Mouse (Mus musculus) embryonic facial prominence, embryonic 12.5 days (tissue): Measurements from ENCODE around the gene Bco1. TPM values are rescaled to one million over a fixed set of nuclear protein-coding genes. Genes with fewer than 3 reads are reported as not detected.

Experiments
- ATAC-seq: fragments of 200-750 bp; cut with Nextera tagmentation; 2 replicates; pipeline ENCODE4 v1.8.0; 2017; ENCODE audit not compliant: insufficient number of reproducible peaks, insufficient read depth, low FRiP score, low TSS enrichment
- H3K27ac ChIP-seq: fragments of 300-500 bp; sonication (generic); 2 replicates; pipeline ENCODE4 v1.5.1; 2016; ENCODE audit warnings: mild to moderate bottlenecking
- H3K27me3 ChIP-seq: fragments of 300-500 bp; sonication (generic); 2 replicates; pipeline ENCODE4 v1.6.1; 2016; ENCODE audit warnings: mild to moderate bottlenecking, moderate library complexity
- H3K36me3 ChIP-seq: fragments of 300-500 bp; sonication (generic); 2 replicates; pipeline ENCODE4 v1.6.1; 2016; ENCODE audit warnings: mild to moderate bottlenecking
- H3K4me1 ChIP-seq: fragments of 300-500 bp; sonication (generic); 2 replicates; pipeline ENCODE4 v1.6.1; 2016
- H3K4me2 ChIP-seq: fragments of 300-500 bp; sonication (generic); replicated peaks from 2 replicates; pipeline ENCODE4 v1.6.1; 2016; ENCODE audit warnings: mild to moderate bottlenecking, moderate library complexity
- H3K4me3 ChIP-seq: fragments of 300-500 bp; sonication (generic); 2 replicates; pipeline ENCODE4 v1.5.1; 2016; ENCODE audit warnings: mild to moderate bottlenecking
- H3K9ac ChIP-seq: fragments of 300-500 bp; sonication (generic); 2 replicates; pipeline ENCODE4 v1.6.1; 2016; ENCODE audit warnings: mild to moderate bottlenecking, moderate library complexity
- H3K9me3 ChIP-seq: fragments of 300-500 bp; sonication (generic); 2 replicates; pipeline ENCODE4 v1.6.1; 2016; ENCODE audit warnings: mild to moderate bottlenecking, moderate library complexity
- WGBS: fragments of 180-500 bp; shearing (Covaris S2); methylation state at CpG from one replicate; pipeline ENCODE4 v1.1.7; 2016; 5-methylcytosine and 5-hydroxymethylcytosine counted together
- polyA plus RNA-seq: library from polyadenylated mRNA; unstranded; fragments of >200 nt; fragmentation: Nextera tagmentation; extraction: Ambion mirVana; gene quantifications from 2 replicates; pipeline ENCODE4 v1.2.1, GENCODE M21; 2016

Bco1 gene
- polyA plus RNA-seq, 1 experiment from 2014 or later: 0.38 TPM

- Histone ChIP-seq H3K9ac (no peak overlapping the region), H3K4me3 (no peak overlapping the region), H3K4me2 (no peak overlapping the region), H3K4me1 (no peaks in the 10 kb centered on the region), H3K27me3 (no peaks in the 10 kb centered on the region), H3K9me3 (peaks cover 2% of the 10 kb centered on the region; the same call in 1 of the 2 replicates), H3K36me3 (no peaks in the 10 kb centered on the region), H3K27ac (no peak overlapping the region)
- no peak for ATAC-seq
- WGBS: 87% methylated on average over 11 of the region's 11 CpGs
Measured at GRCm38 (mm10) chr8:117067396-117067795, 28.3 kb upstream of the Bco1 start.

DNA sequence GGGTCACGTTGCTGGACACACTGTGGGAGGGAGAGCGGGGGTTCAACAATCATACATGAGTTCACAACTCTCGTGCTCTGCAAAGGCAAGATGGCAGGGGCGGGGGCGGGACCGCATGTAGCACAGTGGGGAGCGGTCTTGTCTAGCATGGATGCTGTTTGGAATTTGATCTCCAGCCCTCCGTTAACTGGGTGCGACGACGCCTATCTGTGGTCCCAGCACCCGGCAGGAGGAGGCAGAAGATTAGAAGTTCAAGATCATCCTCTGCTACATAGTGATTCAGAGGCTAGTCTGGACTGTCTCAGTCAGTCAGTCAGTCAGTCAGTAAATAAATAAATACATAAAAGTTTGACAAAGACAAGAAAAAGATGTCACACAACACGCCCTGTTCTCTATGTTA is 27.4 kb upstream of the Bco1 start:
- no peaks in the 10 kb centered on the region for H3K36me3 ChIP-seq
- no peaks in the 10 kb centered on the region for H3K9me3 ChIP-seq
- H3K4me3 ChIP-seq: no peak overlapping the region
- ATAC-seq: no peak
- H3K4me1 ChIP-seq: no peaks in the 10 kb centered on the region
- no peak overlapping the region for H3K9ac ChIP-seq
- 78% methylated on average over 13 of the region's 13 CpGs for WGBS
- H3K27me3 ChIP-seq: no peaks in the 10 kb centered on the region
- no peak overlapping the region for H3K27ac ChIP-seq
- H3K4me2 ChIP-seq: no peak overlapping the region

DNA sequence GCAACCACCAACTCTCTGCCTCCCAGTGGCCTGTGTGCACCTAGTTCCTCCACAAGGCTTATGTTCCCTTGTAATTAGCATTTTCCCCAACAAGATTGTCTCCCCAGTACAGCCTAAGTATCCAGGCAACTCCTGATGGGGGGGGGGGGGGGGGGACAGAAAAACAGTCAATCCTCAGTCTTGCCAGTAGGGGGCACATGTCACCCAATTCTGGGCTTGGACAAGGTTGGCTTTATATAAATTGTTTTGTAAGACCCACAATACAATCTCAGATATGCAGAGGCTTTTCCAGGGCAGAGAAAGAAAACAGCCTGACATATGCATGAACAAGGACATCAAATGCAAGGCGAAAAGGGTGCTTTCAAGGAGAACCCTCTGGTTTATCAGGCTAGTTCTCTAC is 25.9 kb upstream of the Bco1 start:
- H3K27ac ChIP-seq: no peak overlapping the region
- H3K4me3 ChIP-seq: no peak overlapping the region
- WGBS: 83% methylated on average over 1 of the region's 1 CpGs
- no peaks in the 10 kb centered on the region for H3K9me3 ChIP-seq
- ATAC-seq: no peak
- no peak overlapping the region for H3K9ac ChIP-seq
- no peaks in the 10 kb centered on the region for H3K36me3 ChIP-seq
- no peaks in the 10 kb centered on the region for H3K4me1 ChIP-seq
- H3K27me3 ChIP-seq: no peaks in the 10 kb centered on the region
- no peak overlapping the region for H3K4me2 ChIP-seq

DNA sequence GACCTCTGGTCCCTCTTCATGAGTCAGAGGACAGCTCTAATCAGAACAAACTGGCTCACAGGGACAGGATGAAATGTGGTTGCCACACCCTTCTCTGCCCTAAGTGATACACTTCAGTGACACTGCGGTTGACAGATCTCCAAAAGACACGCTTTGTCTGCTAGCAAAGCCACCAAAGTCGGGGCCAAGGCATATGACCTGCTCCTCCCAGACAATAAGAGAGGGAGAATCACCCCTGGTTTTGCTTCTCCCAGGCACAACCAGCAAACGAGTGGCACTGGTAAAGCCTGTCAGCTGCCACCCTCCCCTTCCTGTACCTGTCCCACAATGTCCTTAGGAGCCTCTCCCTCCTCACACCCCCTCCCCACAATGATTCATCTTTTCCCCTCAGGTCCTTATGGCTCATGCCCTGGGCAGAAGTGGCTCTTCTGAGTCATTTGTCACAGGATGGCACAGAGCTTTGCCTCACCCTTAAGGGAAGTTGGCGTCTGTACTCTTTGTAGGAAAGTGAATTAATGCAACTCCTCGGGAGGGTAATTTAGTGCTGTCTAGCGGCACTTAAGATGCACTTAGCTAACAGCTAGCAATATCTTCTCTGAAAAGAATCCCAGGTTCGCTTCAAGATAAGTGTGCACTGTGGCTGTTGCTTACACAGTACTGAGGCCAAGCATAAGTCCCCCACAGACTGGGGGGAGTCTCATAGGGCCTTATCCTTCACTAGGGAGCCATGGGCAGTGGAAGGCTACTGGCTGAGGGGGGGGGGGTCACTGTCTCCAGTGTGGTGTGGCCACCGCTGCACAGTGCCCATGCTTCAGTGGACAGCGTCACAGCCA is 21.1 kb upstream of the Bco1 start:
- no peak overlapping the region for H3K9ac ChIP-seq
- H3K27ac ChIP-seq: no peak overlapping the region

GRCm38 (mm10) chr8:117078367-117078926 is 17.2 kb upstream of the Bco1 start:
- H3K27ac ChIP-seq: no peak overlapping the region
- no peaks in the 10 kb centered on the region for H3K4me1 ChIP-seq
- 86% methylated on average over 7 of the region's 7 CpGs for WGBS
- 0 out of 2 replicates have a peak, but pooled peaks cover 3% of the 10 kb centered on the region for H3K27me3 ChIP-seq
- H3K9ac ChIP-seq: no peak overlapping the region
- H3K36me3 ChIP-seq: no peaks in the 10 kb centered on the region
- H3K4me3 ChIP-seq: no peak overlapping the region
- H3K4me2 ChIP-seq: no peak overlapping the region
- ATAC-seq: no peak
- H3K9me3 ChIP-seq: no peaks in the 10 kb centered on the region

More for the DNA sequence above, 21.1 kb upstream of the Bco1 start:
- Histone ChIP-seq H3K4me1 (no peaks in the 10 kb centered on the region), H3K27me3 (no peaks in the 10 kb centered on the region), H3K9me3 (no peaks in the 10 kb centered on the region), H3K36me3 (no peaks in the 10 kb centered on the region), H3K4me2 (no peak overlapping the region), H3K4me3 (no peak overlapping the region)
- ATAC-seq: no peak
- WGBS: 78% methylated on average over 10 of the region's 10 CpGs

DNA sequence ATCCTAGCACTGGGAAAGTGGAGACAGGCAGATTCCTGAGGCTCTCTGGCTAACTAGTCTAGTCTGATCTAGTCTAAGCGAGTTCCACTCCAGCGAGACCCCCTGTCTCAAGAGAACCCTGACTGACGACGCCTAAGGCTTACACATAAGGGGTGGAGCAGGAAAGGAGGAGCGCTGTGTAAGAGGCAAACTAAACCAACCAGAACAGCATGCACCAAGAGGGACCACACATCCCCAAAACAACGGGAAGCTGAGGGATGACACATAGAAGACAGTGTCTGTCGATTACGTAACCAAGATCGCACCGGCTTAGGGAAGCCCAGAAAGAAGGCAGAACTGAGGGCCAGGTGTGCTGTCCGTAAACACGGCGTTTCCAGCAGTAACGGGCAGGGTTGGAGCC is 16.0 kb upstream of the Bco1 start:
- no peaks in the 10 kb centered on the region for H3K9me3 ChIP-seq
- no peak for ATAC-seq
- WGBS: 87% methylated on average over 14 of the region's 14 CpGs

DNA sequence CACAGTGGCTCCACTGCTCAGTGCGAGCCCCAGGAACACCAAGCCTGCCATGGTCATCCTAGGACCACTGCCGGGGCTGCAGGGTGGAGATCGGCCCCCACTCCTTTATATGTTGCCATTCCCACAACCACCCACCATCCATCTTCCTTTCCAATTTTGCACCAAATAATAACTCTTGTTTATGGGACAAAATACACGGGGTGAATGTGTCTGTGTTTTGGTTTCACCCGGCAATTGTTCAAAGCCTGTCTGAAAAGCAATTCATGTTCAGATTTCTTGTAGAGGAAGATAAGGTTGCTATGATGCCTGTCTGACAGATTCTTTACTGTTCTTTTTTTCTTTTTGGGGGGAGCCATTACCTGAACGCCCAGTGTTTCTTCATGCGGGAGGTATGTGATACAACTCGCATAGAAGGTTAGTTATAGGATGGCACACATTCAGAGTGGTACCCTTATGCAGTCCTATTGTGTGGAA is 13.2 kb upstream of the Bco1 start, which contains the start of gene Pkd1l2:
Gene Pkd1l2 (minus strand): TSS at position 51 of the 474 bp plus-strand sequence.
- 85% methylated on average over 8 of the region's 8 CpGs for WGBS
- no peak within 1 kb of the TSS for H3K27ac ChIP-seq
- no peaks in the 10 kb centered on the region for H3K9me3 ChIP-seq
- H3K4me3 ChIP-seq: no peak within 1 kb of the TSS
- no peak for ATAC-seq
- no peak within 1 kb of the TSS for H3K4me2 ChIP-seq
- 0 out of 2 replicates have a peak, but pooled peaks cover 3% of the 10 kb centered on the region for H3K27me3 ChIP-seq
- H3K4me1 ChIP-seq: no peaks in the 10 kb centered on the region
- no peak within 1 kb of the TSS for H3K9ac ChIP-seq
- no peaks in the 10 kb centered on the region for H3K36me3 ChIP-seq

More for the DNA sequence above, 16.0 kb upstream of the Bco1 start:
- no peak overlapping the region for H3K4me3 ChIP-seq
- 0 out of 2 replicates have a peak, but pooled peaks cover 3% of the 10 kb centered on the region for H3K27me3 ChIP-seq
- no peak overlapping the region for H3K4me2 ChIP-seq
- no peak overlapping the region for H3K9ac ChIP-seq
- H3K27ac ChIP-seq: no peak overlapping the region
- H3K36me3 ChIP-seq: no peaks in the 10 kb centered on the region
- H3K4me1 ChIP-seq: no peaks in the 10 kb centered on the region

GRCm38 (mm10) chr8:117082947-117083559 is 12.6 kb upstream of the Bco1 start:
- Histone ChIP-seq H3K4me3 (no peak overlapping the region), H3K9me3 (no peaks in the 10 kb centered on the region), H3K36me3 (no peaks in the 10 kb centered on the region), H3K4me1 (no peaks in the 10 kb centered on the region), H3K27ac (no peak overlapping the region), H3K4me2 (no peak overlapping the region), H3K9ac (no peak overlapping the region), H3K27me3 (0 out of 2 replicates have a peak, but pooled peaks cover 3% of the 10 kb centered on the region)
- 69% methylated on average over 9 of the region's 9 CpGs for WGBS
- no peak for ATAC-seq

DNA sequence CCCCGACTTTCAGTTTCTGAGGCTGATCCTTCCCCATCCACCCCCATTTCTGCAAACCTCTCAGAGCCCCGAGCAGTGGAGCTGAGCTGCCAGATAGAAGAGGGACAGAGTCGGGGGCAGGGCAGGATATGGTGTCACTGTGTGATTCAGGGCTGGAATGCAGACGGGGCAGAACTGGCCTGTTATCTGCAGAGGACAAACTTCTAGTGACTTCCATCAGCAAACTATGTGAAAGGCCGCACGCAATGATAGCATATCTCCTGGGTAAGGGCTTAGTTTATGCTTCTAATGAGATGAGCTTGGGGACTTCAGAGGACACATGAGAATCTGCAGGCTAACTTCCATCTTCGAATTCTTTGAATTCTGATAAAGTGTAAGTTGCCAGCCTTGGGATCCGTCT is 10.1 kb upstream of the Bco1 start:
- 0 out of 2 replicates have a peak, but pooled peaks cover 3% of the 10 kb centered on the region for H3K27me3 ChIP-seq
- H3K9me3 ChIP-seq: no peaks in the 10 kb centered on the region
- H3K4me2 ChIP-seq: no peak overlapping the region
- 52% methylated on average over 8 of the region's 8 CpGs for WGBS
- H3K9ac ChIP-seq: no peak overlapping the region
- no peak overlapping the region for H3K27ac ChIP-seq
- H3K4me1 ChIP-seq: no peaks in the 10 kb centered on the region
- no peak for ATAC-seq
- no peaks in the 10 kb centered on the region for H3K36me3 ChIP-seq
- H3K4me3 ChIP-seq: no peak overlapping the region

GRCm38 (mm10) chr8:117087036-117087435 is 8.6 kb upstream of the Bco1 start:
- Histone ChIP-seq H3K4me1 (no peaks in the 10 kb centered on the region), H3K36me3 (no peaks in the 10 kb centered on the region), H3K9me3 (no peaks in the 10 kb centered on the region), H3K4me3 (no peak overlapping the region), H3K4me2 (no peak overlapping the region), H3K27ac (no peak overlapping the region), H3K27me3 (no peaks in the 10 kb centered on the region), H3K9ac (no peak overlapping the region)
- ATAC-seq: no peak

DNA sequence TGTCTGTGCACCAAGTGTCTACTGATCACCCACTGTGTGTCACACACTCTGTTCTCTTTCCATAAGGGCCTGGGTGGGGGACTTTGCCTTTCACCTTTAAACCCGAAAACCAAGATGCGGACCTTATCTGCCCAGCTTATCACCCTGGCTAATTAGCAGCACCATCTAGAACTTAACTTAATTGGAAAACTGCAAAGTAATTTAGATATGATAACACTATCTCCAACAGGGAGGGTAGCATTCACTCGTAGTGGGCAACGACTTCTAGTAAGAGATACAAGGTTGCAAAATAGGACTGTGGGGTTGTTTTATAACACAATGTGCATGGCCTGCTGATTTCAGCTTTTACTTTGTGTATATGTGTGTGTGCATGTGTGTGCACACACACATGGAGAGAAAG is 5.9 kb upstream of the Bco1 start:
- 89% methylated on average over 4 of the region's 4 CpGs for WGBS
- Histone ChIP-seq H3K4me1 (no peaks in the 10 kb centered on the region), H3K9me3 (no peaks in the 10 kb centered on the region), H3K4me3 (no peak overlapping the region), H3K36me3 (no peaks in the 10 kb centered on the region), H3K27ac (no peak overlapping the region), H3K4me2 (no peak overlapping the region), H3K9ac (no peak overlapping the region), H3K27me3 (no peaks in the 10 kb centered on the region)
- no peak for ATAC-seq

DNA sequence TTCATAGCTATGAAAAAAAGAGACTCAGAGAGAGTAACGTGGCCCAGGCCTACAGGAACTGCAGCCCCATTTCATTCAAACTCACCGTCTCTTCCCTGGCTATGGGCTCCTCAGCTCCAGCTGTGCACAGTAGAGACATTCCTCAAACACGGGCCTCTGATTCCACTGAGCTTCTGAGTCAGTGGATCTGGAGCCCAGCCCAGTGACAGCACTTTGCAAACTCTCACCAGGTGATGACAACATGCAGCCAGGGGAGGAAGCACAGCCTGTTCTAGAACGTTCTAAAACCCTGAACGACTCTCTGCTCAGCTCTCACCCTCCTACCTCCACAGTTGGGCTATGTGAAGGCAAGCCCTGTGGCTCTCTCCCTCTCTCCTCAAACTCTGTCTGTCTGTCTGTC is 1.6 kb upstream of the Bco1 start:
- Histone ChIP-seq H3K4me2 (no peak overlapping the region), H3K27me3 (no peaks in the 10 kb centered on the region), H3K4me1 (peaks cover 13% of the 10 kb centered on the region), H3K4me3 (no peak overlapping the region), H3K9me3 (no peaks in the 10 kb centered on the region), H3K36me3 (no peaks in the 10 kb centered on the region), H3K27ac (no peak overlapping the region), H3K9ac (no peak overlapping the region)
- no peak for ATAC-seq
- 61% methylated on average over 5 of the region's 5 CpGs for WGBS
